Mouse (Mus musculus) small intestine, adult 2 months (tissue): ENCODE measurements around the gene Alg5. TPM values are rescaled to one million over a fixed set of nuclear protein-coding genes. Genes with fewer than 3 reads are reported as not detected.
A peak's percentile ranks its signal among the peaks of the same experiment; 100 is the strongest.

Experiments used
- H3K27ac ChIP-seq: fragments of 200-500 bp; 2 replicates; pipeline ENCODE4 v1.5.1; 2012; ENCODE audit warnings: low read depth, low read length, control low read depth, inconsistent platforms; ENCODE audit not compliant: insufficient read depth
- H3K27me3 ChIP-seq: fragments of 200-500 bp; 2 replicates; pipeline ENCODE4 v1.6.1; 2012; ENCODE audit warnings: mild to moderate bottlenecking, moderate library complexity, low read length, inconsistent platforms; ENCODE audit not compliant: control insufficient read depth, insufficient read depth
- H3K36me3 ChIP-seq: fragments of 200-500 bp; 2 replicates; pipeline ENCODE4 v1.6.1; 2012; ENCODE audit warnings: mild to moderate bottlenecking, low read length, control low read depth, inconsistent platforms; ENCODE audit not compliant: control insufficient read depth, insufficient read depth
- H3K4me1 ChIP-seq: fragments of 200-500 bp; 2 replicates; pipeline ENCODE4 v1.6.1; 2012; ENCODE audit warnings: low read length, inconsistent platforms, mixed read lengths; ENCODE audit not compliant: control insufficient read depth, insufficient read depth, insufficient read length
- H3K4me3 ChIP-seq: fragments of 200-500 bp; 2 replicates; pipeline ENCODE4 v1.5.1; 2012; ENCODE audit warnings: low read depth, mild to moderate bottlenecking, control low read depth, inconsistent platforms, low read length, moderate library complexity
- CTCF ChIP-seq: fragments of 200-500 bp; IDR thresholded peaks from 2 replicates; pipeline ENCODE4 v1.5.1; 2012; ENCODE audit warnings: low read depth, mild to moderate bottlenecking, control low read depth, inconsistent platforms, low read length, moderate library complexity, mixed read lengths; ENCODE audit not compliant: insufficient replicate concordance, insufficient read length; ENCODE audit errors: extremely low read depth
- POLR2A ChIP-seq: fragments of 200-500 bp; IDR thresholded peaks from 2 replicates; pipeline ENCODE4 v1.6.1; 2012; ENCODE audit warnings: low read depth, mild to moderate bottlenecking, control low read depth, inconsistent platforms, low read length, moderate library complexity
- WGBS: fragments of 180-500 bp; shearing (Covaris S2); methylation state at CpG from one replicate; pipeline ENCODE4 v1.1.7; 2018; 5-methylcytosine and 5-hydroxymethylcytosine counted together
- polyA plus RNA-seq: library from polyadenylated mRNA; depleted of rRNA; stranded (reverse); fragments of >200 nt; gene quantifications from 2 replicates; pipeline ENCODE4 v1.2.3, GENCODE M21; 2012

The Alg5 gene
- polyA plus RNA-seq, 1 experiment = 9.5 TPM

DNA sequence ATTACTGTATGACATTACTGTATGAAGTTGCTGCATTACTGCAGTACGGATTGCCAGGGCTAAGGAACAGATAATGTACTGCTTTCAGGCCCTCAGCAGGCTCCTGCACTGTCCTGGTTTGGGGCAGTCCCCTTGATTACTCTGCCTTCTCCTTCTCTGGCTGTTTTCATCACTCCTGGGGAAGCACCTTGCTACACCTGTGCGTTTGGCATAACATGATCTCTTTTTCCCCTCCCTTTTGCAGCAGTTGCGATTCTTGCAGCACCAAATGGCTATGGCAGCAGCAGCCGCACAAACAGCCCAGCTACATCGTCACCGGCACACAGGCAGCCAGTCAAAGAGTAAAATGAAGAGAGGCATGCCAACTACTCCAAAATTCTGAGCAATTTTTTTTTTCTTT is 7.2 kb upstream of the Alg5 start:
- Histone ChIP-seq H3K4me1 (no peaks in the 10 kb centered on the region), H3K27me3 (no peaks in the 10 kb centered on the region), H3K4me3 (no peak overlapping the region), H3K27ac (no peak overlapping the region), H3K36me3 (peaks cover 37% of the 10 kb centered on the region)
- 90% methylated on average over 6 of the region's 6 CpGs for WGBS
- no peak for TF ChIP-seq CTCF
- no peak for TF ChIP-seq POLR2A

- H3K27ac ChIP-seq = no peak overlapping the region
- TF ChIP-seq CTCF (no peak), POLR2A (no peak)
Observed at GRCm38 (mm10) chr3:54731626-54732150, 3.7 kb upstream of the Alg5 start.

GRCm38 (mm10) chr3:54732371-54732770 is 3.0 kb upstream of the Alg5 start:
- WGBS = 73% methylated on average over 4 of the region's 4 CpGs
- no peak for TF ChIP-seq POLR2A
- no peak for TF ChIP-seq CTCF
- Histone ChIP-seq H3K4me3 (no peak overlapping the region), H3K4me1 (peaks cover 2% of the 10 kb centered on the region; the same call in 1 of the 2 replicates), H3K36me3 (peaks cover 26% of the 10 kb centered on the region), H3K27me3 (no peaks in the 10 kb centered on the region), H3K27ac (no peak overlapping the region)

More at GRCm38 (mm10) chr3:54731626-54732150, 3.7 kb upstream of the Alg5 start:
- 73% methylated on average over 8 of the region's 8 CpGs for WGBS
- no peaks in the 10 kb centered on the region for H3K27me3 ChIP-seq
- H3K4me1 ChIP-seq = peaks cover 2% of the 10 kb centered on the region; the same call in 1 of the 2 replicates
- H3K36me3 ChIP-seq = peaks cover 30% of the 10 kb centered on the region
- H3K4me3 ChIP-seq = no peak overlapping the region

DNA sequence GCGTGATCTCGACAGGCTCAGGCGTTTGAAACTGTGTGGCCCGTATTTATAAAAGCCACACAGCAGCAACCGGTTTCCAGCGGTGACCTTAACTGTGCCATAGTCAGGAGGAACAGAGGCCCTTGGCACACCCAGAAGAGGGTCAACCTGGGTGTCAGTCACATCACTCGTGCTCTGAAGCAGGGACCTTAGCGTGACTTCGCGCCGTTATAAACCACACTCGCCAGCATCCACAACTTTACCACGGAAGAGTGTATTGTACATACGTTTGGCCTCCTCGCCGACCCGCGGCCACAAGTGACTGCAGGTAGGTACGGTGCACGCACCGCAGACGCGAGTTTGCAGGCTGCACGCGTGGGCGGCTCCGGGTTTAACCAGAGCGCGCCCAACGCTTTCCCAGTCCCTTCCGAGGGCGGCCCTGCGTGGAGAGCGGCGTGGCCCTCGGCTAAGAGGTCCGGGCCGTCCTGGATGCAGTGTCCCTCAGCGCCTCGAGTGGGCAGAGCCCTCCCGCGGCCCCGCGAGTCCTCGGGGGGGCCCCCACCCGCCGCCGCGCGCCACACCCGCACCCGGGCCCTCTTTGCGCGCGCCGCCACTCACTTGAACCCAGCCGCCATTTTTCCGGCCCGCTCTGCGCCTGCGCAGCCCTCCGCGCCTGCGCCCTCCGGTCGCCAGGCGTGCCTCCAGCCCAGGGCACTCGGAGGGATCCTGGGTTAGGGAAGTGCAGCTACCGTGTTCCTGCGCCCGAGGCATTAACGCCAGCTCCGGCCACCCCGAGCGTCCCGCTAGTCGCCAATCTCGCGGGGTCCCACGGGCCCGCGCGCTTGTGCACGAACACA is 710 bp upstream of the Alg5 start:
- WGBS = under 1% methylated on average over 82 of the region's 84 CpGs
- TF ChIP-seq CTCF (no peak), POLR2A (peak; percentile 66; the same call in 1 of the 2 replicates)

DNA sequence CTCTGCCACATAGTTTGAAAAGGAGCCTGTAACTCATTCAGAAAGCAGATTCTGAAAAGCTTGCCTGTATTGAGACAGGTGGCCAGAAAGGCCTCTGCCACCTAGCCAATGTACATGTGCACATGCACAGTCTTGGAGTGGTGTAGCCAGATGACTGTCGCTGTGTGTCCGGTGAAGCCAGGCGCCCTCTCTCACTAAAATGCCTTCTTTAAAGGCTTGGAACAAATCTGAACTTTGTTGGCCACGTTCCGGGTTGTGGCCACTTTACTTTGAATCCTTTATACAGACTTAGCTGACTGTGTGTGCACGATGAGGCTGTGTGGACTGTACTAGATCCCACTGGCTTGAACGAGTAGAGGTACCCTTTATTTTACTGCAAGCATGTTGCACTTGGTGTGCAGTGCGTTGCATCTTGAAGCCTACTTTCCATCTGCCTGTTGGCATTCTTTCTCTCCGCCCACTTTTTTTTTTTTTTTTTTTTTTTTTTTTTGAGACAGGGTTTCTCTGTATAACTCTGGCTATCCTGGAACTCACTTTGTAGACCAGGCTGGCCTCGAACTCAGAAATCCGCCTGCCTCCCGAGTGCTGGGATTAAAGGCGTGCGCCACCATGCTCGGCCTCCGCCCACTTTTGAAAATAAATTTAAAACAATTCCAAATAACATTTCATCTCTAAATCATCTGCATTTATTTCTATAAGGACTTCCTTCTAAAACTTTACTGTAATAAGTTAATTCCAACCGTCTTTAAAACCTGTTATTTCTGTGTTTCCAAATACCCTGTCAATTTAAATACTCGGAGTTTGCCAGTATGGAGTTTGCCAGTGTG is 975 bp downstream of the Alg5 start:
- H3K27me3 ChIP-seq = no peaks in the 10 kb centered on the region
- H3K4me1 ChIP-seq = peaks cover 2% of the 10 kb centered on the region; the same call in 1 of the 2 replicates
- H3K4me3 ChIP-seq = peak overlapping the region; percentile 80
- H3K27ac ChIP-seq = peak overlapping the region; percentile 70; the same call in 1 of the 2 replicates
- WGBS = 39% methylated on average over 18 of the region's 18 CpGs
- H3K36me3 ChIP-seq = peaks cover 13% of the 10 kb centered on the region
- no peak for TF ChIP-seq CTCF
- no peak for TF ChIP-seq POLR2A

More for the DNA sequence above, 710 bp upstream of the Alg5 start:
- H3K36me3 ChIP-seq = peaks cover 13% of the 10 kb centered on the region
- H3K27ac ChIP-seq = peak overlapping the region; percentile 95
- H3K4me1 ChIP-seq = peaks cover 2% of the 10 kb centered on the region; the same call in 1 of the 2 replicates
- H3K4me3 ChIP-seq = peak overlapping the region; percentile 80
- no peaks in the 10 kb centered on the region for H3K27me3 ChIP-seq

DNA sequence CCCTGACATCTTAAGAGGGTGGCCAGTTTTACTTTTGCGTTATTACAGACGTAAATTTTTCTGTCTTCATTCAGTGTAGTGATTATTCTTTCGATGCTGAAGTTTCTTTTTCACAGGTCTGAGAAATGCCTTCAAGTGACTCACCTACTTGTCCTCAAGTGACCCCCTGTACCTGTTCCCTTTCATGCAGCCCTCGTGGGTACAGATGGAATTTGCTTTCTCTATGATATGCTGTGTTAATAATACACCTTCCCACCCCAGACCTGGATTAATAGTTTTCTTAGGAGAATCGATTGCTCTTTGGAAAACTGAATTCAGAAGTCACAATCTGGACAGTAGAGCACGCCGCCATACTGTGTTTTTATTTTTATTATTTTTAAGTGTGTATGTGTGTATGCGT is 2.0 kb downstream of the Alg5 start:
- no peaks in the 10 kb centered on the region for H3K27me3 ChIP-seq
- 75% methylated on average over 8 of the region's 8 CpGs for WGBS
- H3K4me1 ChIP-seq = peaks cover 2% of the 10 kb centered on the region; the same call in 1 of the 2 replicates
- H3K36me3 ChIP-seq = peaks cover 15% of the 10 kb centered on the region
- H3K27ac ChIP-seq = no peak overlapping the region
- H3K4me3 ChIP-seq = no peak overlapping the region
- TF ChIP-seq POLR2A (no peak), CTCF (no peak)
